Mouse (Mus musculus) kidney, adult 11 months (tissue): Measurements from ENCODE around the gene Syce2.
"Not testable (repeated sequence)": the region's sequence is repeated elsewhere in the genome, so short reads cannot be mapped to it uniquely, and the experiment has no call there.

Source experiments
- DNase-seq: peaks from one replicate; pipeline ENCODE4 v3.0.0; 2022

Syce2 gene

DNA sequence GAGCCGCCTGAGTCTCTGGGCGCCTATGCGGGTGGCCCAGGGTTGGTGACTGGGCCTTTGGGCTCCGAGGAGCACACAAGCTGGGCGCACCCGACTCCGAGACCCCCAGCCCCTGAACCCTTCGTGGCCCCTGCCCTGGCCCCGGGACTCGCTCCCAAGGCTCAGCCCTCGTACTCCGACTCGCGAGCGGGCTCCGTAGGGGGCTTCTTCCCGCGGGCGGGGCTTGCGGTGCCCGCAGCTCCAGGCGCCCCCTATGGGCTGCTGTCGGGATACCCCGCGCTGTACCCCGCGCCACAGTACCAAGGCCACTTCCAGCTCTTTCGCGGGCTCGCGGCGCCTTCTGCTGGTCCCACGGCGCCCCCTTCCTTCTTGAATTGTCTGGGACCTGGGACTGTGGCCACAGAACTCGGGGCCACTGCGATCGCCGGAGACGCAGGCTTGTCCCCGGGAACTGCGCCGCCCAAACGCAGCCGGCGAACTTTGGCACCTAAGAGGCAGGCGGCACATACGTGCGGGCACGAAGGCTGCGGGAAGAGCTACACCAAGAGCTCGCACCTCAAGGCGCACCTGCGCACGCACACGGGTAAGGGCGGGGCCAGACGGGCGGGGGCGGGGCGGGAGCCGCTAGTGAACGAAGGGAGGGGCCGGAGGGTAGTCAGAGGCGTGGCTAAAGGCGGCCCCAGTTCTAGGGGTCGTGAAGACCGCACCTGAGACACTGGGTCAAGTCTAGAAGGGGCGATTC, 31.2 kb downstream of the Syce2 start:
- peak; percentile 93 for DNase-seq

DNA sequence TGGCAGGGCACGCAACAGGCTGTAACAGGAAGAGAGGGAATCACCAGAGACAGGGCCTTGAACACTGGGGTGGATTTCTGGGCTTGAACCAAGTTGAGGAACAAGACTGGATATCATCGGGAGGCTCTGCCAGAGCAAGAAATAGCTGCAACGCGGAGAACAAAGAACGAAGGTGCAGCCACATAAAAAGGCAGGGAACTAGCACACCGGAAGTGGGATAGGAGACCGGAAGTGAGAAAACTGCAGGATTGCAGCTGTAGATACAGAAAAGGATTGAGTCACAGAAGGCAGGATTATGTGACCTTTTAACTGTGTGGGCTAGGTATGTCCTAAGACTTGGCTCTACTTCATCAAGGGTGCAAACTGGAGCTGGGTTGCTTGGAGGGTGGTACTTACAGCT, 32.4 kb downstream of the Syce2 start:
- DNase-seq, result no peak

DNA sequence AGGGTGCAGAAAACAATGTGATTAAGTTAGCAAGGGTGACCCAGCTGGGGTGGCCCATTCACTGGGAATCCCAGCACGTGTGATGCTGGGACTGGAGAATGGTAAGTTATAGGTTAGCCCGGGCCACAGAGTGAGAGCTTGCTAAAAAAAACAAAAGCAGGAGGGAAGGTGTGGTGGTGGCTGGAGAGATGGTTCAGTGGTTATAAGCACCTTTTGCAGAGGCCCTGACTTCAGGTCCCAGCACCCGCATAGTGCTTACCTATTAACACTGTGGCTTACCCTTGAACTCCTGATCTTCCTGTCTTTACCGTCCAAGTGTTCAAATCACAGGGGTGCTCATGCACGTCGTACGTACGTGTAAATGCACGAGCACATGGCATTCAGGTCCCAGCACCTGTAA, 35.1 kb downstream of the Syce2 start:
- DNase-seq, result no peak

DNA sequence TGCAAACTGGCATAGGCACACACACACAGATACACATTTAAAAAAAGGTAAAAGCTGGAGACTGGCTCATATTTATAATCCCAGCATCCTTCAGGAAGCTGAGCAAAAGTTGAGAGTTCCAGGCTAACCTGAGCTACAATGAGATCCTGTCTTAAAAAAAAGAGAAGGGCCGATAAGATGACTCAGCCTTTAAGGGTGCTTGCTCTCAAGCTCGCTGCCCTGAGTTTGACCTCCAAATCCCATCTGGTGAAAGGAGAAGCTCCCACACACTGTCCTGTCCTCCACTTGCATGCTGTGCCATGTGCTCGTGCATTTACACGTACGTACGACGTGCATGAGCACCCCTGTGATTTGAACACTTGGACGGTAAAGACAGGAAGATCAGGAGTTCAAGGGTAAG, 35.6 kb downstream of the Syce2 start:
- DNase-seq, result no peak

DNA sequence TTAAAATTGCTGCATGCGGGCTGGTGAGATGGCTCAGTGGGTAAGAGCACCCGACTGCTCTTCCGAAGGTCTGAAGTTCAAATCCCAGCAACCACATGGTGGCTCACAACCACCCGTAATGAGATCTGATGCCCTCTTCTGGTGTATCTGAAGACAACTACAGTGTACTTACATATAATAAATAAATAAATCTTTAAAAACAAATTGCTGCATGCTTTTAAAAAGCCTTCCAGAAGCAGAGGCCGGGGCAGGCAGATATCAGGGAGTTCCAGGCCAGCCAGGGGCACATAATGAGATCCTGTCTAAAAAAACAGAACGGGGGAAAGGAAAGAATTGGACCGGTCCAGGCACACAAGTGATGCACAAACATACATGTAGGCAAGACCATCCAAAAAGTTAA, 36.1 kb downstream of the Syce2 start:
- not testable (repeated sequence) for DNase-seq

DNA sequence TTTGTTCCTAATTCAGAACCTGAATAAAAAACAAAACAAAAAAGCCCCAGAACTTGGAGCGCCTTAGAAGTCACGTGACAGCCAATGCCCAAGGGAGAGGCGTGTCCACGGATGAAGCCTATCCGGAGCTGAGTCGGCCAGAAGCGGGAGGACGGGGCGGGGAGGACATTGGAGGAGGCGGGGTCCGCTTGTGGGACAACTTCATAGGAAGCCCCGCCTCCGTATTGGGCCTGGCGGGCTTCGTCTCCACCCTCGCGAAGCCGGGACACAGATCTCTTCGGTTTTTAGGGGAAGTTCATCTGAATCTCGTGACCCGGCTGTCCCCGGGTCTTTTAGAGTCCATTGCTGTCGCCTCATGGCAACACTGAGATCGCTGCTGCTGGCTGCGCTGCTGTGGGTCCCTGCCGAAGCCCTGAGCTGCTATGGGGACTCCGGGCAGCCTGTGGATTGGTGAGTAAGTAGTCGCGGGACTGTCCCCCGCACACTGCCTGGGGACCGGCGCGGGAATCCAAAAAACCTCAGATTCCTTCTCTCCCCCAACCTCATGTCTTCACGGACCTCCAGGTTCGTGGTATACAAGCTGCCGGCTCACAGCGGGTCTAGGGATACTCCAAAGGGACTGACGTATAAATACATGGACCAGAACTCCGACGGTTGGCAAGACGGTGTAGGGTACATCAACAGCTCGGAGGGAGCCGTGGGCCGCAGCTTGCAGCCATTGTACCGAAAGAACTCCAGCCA, 36.7 kb downstream of the Syce2 start, which contains the start of gene Dnase2a:
TSS of gene Dnase2a (plus strand) at position 140 of the 741 bp plus-strand sequence.
- peak; percentile 97 for DNase-seq

DNA sequence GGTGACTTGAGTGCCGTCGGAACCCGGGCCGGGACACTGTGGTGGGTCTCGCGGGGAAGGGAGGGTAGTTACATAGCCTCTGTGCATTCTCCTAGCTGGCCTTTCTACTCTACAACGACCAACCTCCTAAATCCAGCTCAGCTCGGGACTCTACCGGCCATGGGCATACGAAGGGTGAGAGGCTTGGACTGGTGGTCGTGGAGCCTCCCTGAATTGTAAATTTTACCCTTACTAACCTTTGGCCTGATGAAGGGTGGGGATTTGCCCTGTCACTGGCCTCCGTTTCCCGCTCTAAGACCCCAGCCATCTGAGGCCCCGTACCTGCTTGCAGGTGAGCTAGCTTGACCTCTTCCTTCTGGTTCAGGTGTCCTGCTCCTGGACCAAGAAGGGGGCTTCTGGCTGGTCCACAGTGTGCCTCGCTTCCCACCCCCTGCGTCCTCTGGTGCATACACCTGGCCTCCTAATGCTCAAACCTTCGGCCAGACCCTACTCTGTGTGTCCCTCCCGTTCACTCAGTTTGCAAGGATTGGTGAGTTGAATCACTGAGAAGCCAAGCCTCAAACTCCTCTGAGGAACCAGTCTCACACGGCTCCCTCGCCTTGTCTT, 37.4 kb downstream of the Syce2 start:
- no peak for DNase-seq

DNA sequence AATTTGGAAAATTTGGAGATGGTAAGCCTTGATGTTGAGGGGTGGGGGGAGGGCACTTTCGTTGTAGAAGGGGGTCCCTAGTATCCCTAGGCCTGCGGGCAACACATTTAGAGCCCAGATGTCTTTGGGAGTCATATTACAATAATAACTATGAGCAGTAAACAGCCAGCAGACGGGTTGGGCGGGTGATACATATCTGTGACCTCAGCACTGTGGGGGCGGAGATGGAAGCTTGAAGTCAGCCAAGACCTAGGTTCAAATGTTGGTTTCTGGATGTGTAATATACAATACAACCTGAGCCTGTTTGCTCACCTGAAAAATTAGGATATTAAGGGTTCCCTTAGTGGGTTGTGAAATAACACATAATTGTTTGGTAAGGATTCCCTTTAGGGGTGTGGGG, 38.0 kb downstream of the Syce2 start:
- no peak for DNase-seq

DNA sequence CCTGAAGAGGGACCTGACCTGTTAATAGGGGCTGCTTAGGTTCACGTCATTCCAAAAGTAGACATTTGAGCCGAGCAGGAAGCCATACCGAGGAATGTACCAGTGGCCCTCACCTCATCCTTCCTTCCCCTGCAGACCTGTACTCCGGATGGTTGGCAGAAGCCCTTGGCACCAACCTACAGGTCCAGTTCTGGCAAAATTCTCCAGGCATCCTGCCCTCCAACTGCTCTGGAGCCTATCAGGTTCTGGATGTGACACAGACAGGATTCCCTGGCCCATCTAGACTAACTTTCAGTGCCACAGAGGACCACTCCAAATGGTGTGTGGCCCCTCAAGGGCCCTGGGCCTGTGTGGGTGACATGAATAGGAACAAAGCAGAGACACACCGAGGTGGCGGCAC, 38.6 kb downstream of the Syce2 start:
- no peak for DNase-seq

DNA sequence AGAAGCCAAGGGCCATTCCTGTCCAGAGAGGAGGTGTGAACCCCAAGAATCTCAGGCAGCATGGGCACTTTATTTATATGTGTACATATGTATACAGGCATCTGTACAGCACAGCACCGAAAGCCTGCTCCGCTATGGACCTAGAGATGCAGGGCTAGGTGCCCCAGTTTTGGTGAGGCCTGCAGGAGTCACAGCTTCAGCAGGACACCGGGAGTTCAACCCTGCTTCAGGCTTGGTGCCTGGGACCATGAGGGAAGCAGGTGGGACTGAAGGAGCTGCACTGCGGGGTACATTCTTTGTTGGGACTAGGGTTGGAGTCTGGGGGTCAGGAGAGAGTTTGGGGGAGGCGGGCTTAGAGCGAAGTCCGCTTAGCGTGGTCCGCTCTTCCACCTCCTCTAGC, 39.9 kb downstream of the Syce2 start:
- DNase-seq, result no peak

DNA sequence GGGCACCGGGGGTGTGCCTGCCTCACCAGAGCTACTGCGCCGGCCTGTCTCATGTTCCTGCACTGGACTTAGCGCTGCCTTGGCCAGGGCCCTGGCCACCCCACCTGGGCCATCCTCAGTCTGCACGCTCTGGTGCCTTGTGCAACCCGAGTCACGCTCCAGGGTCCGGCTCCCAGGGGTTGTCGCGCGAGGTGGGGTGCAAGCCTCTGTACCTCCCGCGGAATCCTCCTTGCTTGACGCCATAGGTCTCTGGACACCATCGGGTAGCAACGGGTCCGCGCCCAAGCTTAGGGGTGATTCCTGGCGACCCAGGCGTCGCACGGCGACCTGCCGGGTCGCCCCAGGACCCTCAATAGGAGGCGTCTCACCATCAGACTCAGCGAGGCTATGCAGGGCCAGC, 40.5 kb downstream of the Syce2 start:
- no peak for DNase-seq

DNA sequence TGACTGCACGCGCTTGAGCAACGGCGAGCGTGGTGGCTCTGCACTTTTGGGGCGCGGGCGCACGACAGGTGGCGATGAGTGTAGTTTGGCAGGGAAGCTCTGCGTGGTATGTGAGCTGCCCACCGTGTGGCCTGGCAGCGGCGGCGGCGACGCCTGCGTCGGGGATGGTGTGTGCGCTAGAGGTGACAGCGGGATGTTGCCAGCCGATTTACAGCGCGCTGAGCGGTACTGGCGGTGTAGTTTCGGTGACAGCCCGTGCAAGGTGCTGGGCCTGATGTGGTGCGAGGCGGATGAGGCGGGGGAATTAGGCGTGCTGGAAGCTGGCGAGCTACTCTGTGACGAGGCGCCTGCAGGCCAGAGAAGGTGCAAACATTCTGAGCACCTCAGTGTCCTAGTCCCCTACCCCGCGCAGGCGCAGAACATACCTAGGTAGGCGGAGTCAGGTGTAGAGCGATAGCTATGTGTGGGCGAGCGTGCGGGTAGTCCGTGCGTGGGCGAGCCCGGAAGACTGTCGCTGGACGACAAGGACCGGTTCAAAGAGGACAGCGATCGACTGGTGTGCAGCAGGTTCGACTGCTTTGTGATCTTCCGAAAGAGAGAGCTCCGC, 41.1 kb downstream of the Syce2 start:
- peak; percentile 83 for DNase-seq

DNA sequence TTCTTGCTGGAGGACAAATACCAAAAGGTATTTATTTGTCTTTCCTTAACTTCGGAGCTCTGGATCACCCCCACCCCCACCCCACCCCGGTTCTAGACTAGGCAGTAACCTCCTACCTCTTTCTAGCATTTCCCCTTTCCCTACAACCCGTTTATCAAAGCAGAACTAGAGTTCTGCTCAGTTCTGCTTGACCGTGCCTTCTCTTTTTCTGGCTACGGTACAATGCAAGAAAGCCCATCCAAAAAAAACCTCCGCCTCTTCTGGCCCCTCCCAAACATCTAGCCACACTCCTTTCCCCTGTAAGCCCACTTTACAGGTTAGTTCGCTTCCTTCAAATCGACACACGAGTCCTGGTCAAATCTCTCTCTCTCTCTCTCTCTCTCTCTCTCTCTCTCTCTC, 41.6 kb downstream of the Syce2 start:
- no peak for DNase-seq

DNA sequence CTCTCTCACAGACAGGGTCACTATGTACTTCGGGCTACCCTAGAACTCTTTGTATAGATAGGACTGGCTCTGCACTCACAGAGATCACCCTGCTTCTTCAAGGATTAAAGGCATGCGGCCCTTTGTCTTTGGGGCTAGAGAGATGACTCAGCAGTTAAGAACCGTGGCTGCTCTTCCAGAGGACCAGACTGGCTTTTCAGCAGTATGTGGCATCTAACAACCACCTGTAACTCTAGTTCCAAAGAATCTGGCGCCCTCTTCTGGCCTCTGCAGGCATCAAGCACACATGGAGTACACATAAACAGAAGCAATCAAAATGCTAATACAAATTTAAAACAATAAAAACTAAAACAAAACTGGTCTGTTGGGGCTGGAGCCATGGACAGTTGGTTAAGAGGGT, 42.0 kb downstream of the Syce2 start:
- no peak for DNase-seq

DNA sequence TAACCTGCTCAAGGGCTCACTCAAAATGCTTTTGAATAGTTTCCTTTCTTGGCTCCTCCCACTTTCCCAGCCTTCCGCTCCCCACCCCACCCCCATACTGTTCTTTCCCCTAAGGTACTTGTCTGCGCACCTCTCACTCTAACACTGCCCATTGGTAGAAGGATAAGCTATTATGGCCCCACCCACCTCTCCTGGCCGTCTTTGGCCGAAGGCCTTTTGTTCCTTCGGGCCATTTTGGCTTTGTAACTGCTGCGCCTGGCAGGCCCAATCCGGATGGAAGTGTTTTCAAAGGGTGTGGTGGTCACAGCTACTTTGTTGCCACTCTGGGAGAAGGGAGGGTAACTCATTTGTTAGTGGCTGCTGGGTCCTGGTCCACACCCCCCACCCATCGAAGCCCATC, 43.4 kb downstream of the Syce2 start:
- DNase-seq, result no peak

DNA sequence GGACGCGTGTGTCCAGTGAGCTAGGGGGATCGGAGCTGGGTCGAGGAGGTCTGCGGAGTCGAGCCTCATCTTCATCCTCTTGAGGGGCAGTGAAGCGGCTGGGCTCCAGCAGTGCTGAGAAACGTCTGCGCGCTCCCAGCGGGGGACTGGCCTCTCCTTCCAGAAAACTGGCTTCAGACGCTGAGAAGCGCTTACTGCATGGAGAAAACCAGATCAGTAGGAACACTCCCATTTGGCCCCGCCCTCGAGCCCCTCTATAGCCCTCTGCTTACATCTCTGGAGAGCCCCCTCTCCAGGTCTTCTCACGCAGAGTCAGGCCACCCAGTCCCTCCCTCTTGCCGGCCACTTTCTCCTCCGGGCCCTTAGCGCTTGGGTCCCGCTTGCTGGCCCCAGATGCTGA, 45.9 kb downstream of the Syce2 start:
- DNase-seq, result no peak

DNA sequence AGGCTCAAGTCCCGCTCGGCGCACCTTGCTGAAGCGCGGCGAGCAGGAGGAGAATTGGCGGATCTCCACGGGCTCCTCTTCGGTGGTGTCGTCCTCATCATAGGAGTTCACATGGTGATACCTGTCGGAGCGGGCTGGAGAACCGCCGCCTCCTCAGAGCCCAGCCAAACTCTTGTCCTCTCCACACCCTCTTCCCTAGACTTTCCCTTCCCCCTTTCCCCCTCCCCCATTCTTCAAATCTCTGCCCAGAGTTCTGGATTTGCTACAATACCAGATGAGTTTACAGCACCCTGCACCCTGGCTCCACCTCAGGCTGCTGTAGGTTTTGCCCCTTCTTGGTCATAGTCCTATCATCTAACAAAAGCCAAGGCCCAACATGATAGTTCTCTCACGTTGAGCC, 46.7 kb downstream of the Syce2 start:
- DNase-seq, result no peak

DNA sequence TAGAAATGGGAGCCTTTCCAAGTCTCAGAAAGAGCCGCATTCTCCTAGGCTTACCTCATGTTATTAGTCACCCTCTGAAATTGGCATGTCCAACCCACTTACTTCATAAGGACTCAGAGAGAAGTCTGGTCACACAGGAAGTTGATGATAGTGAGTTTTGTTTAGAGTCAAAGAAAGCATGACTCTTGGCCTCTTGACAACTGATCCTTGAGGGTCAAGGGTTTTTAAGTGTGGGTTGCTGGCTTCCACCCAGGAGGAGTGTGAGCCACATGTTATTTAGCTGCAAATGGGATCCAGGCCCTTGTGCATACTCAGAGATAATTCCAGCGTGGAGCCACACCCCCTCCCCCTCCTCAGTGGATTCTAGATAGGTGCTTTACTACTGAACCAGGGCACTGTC, 49.7 kb downstream of the Syce2 start:
- DNase-seq, result no peak

DNA sequence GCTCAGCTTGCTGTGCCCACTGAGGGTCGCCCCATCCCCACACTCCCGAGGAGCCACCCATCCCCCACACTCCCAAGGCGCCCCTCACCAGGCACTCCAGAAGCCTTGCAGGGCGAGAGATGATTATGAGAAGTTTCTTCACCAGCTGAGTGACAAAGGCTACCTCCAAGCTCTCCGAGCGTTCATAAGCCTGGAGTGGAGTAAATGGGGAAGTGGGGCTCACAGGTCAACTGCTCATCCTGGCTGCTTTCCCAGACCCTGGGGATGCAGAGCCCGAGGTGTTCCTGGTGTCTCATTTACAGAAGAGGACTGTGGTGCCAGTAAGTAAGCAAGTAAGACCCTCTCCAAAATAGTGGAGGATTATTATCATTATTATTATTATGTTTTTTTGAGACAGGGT, 53.6 kb downstream of the Syce2 start:
- DNase-seq, result no peak

DNA sequence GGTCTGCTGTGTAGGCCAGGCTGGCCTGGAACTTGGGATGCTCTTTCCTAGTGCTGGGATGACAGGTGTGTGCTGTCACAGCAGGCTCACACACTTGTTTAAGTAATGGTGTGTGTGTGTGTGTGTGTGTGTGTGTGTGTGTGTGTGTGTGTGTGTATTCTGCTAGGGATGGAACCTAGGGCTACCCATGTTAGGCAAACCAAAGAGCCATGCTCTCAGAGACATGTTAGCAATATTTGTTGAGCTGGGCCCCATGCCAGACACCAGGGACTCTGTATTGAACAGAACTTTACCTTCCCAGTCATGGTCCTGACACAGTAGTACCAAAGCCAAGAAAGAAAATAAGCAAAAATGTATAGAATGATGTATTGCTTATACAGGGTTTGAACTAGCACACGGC, 55.6 kb downstream of the Syce2 start:
- DNase-seq, result no peak

DNA sequence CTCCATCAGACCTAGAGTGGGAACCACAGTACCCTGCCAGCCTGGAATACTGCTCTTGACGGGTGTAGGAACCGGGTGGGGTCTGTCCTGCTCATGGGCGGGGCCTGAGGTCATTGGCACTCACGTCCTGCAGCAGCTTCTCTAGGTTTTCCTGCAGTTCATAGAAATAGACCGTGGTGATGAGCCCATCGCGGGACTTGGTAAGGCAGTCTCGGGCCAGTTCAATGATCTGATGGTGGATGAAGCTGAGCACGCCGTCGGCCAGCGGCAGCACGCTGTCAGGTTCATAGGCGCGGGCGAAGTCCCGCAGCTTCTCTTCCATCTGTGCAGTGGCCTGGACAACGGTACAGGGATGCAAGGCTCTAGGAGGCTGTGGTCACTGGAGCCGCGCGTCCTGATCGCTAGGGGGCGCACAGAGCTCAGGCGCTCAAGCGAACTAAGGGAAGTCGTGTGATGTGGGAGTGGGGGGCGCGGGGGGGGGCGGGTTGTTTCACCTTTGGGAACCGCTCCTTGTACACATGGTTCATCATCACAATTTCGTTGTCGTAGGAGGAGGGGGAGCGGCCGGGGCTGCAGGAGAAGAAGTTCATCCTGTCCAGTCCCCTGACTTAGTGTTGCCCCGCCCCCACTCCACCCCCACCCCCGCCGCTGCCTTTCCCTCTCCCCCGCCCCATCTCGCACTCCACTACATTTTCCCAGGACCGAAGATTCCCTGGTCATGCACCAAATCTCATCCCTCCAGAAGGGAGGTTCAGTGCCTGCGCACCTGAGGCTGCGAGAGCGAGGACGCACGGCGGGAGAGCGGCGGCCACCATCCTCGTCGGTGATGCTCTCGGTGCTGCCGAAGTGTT, 56.8 kb downstream of the Syce2 start:
- DNase-seq, result peak; percentile 48

DNA sequence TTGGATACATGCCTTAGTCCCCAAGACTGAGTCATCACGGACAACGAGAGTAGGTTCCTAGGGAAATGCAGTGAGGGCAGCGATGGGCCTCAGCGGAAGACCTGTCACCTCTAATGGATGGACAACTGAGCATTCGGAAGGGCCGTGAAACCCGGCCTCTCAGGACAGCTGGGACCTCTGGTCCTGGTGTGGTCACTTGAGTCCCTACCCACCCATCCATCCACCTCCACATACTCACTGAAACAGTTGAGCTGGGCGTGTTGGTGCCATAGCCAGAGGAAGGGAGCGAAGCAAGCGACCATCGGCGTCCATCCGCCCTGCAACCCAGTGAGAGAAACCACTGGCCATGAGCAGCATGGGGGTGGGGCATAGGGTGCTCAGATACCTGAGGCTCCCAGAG, 58.7 kb downstream of the Syce2 start:
- DNase-seq, result no peak
